Mouse (Mus musculus) forebrain, embryonic 10.5 days (tissue): ENCODE measurements around the gene Gtpbp4. TPM values are rescaled to one million over a fixed set of nuclear protein-coding genes. Genes with fewer than 3 reads are reported as not detected.
"Not testable (repeated sequence)": the region's sequence is repeated elsewhere in the genome, so short reads cannot be mapped to it uniquely, and the experiment has no call there.

Source experiments
- DNase-seq: peaks from one replicate; pipeline ENCODE4 v3.0.0-alpha.2; 2017; ENCODE audit warnings: low spot score; ENCODE audit errors: extremely low spot score
- H3K27ac ChIP-seq: fragments of 300-500 bp; sonication (generic); 2 replicates; pipeline ENCODE4 v1.5.1; 2016; ENCODE audit warnings: mild to moderate bottlenecking
- H3K27me3 ChIP-seq: fragments of 300-500 bp; sonication (generic); 2 replicates; pipeline ENCODE4 v1.6.1; 2016; ENCODE audit warnings: mild to moderate bottlenecking; ENCODE audit not compliant: poor library complexity, severe bottlenecking
- H3K36me3 ChIP-seq: fragments of 300-500 bp; sonication (generic); replicated peaks from 2 replicates; pipeline ENCODE4 v1.6.1; 2016; ENCODE audit warnings: mild to moderate bottlenecking, moderate library complexity
- H3K4me1 ChIP-seq: fragments of 300-500 bp; sonication (generic); 2 replicates; pipeline ENCODE4 v1.6.1; 2016
- H3K4me3 ChIP-seq: fragments of 300-500 bp; sonication (generic); 2 replicates; pipeline ENCODE4 v1.5.1; 2016; ENCODE audit warnings: mild to moderate bottlenecking, moderate library complexity
- H3K9me3 ChIP-seq: fragments of 300-500 bp; sonication (generic); 2 replicates; pipeline ENCODE4 v1.6.1; 2016; ENCODE audit warnings: mild to moderate bottlenecking, moderate library complexity
- WGBS: fragments of 180-500 bp; shearing (Covaris S2); methylation state at CpG from one replicate; pipeline ENCODE4 v1.1.7; 2016; 5-methylcytosine and 5-hydroxymethylcytosine counted together
- polyA plus RNA-seq: library from polyadenylated mRNA; unstranded; fragments of >200 nt; fragmentation: Nextera tagmentation; extraction: Ambion mirVana; gene quantifications from 2 replicates; pipeline ENCODE4 v1.2.1, GENCODE M21; 2016

Gene Gtpbp4
- polyA plus RNA-seq, 1 experiment from 2014 or later: 119 TPM

DNA sequence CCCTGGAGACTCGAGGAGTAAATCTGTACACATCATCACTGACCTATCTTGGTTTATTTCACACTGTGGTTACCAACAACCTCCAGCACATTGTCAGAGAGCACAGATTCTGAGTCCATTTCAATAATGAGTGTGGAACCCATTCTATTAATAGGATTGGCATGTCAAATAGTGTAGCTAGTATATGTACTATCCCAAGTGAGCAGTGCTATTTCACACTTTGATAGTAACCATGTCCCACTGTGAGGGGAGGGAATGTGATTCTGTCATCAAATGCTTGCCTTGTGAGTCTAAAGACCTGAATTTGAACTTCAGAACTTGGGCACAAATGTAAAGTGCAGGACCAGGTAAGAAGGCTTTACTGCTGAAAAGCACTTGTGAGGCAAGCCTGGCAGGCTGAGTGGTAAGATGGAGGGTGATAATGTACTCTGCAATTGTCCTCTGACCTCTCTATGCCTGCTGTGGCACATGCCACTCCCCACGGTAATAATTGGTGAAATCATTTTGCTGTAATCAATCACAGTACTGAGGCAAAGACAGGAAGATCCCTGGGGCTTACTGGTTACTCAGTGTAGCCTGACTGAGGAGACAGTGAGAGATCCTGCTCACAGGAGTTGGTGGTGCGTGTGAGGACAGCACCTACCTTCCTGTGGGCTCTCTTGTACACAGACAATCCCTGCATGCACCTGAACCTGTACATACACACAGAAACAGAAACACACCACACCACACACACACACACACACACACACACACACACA, 34.6 kb downstream of the Gtpbp4 start:
- not testable (repeated sequence) for H3K27ac ChIP-seq, H3K4me3 ChIP-seq, H3K9me3 ChIP-seq, DNase-seq, H3K4me1 ChIP-seq, H3K36me3 ChIP-seq, H3K27me3 ChIP-seq
- WGBS: 72% methylated on average over 3 of the region's 3 CpGs

GRCm38 (mm10) chr13:8959554-8959953, 36.3 kb downstream of the Gtpbp4 start:
- H3K4me3 ChIP-seq, H3K27ac ChIP-seq, H3K27me3 ChIP-seq, H3K36me3 ChIP-seq, H3K9me3 ChIP-seq, H3K4me1 ChIP-seq, DNase-seq: not testable (repeated sequence)
- WGBS: 97% methylated on average over 5 of the region's 6 CpGs

- WGBS: 80% methylated on average over 1 of the region's 5 CpGs
- not testable (repeated sequence) for H3K4me3 ChIP-seq, H3K36me3 ChIP-seq, H3K27ac ChIP-seq, H3K9me3 ChIP-seq, DNase-seq, H3K4me1 ChIP-seq, H3K27me3 ChIP-seq
These were observed 36.8 kb downstream of the Gtpbp4 start for GRCm38 (mm10) chr13:8959058-8959457.

DNA sequence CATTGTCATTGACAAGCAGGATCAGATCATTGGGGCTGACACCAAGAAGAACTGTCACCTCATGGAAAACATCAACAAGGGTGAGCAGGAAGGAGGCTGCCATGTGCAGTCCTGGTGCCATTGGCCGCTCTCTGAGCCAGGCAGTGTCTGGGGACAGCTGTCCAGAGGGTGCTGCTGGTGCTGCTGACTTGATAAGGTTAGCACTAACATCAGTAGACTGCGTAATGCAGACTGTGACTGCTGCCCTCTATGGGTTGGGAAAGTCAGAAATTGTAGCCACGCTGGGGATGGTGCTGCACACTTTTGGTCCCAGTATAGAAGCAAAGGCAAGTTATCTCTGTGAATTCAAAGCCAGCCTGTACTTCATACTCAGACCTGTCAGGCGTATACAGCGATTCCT, 39.0 kb downstream of the Gtpbp4 start:
- not testable (repeated sequence) for H3K36me3 ChIP-seq, H3K4me3 ChIP-seq, H3K9me3 ChIP-seq, H3K27ac ChIP-seq, H3K27me3 ChIP-seq, DNase-seq, H3K4me1 ChIP-seq
- no CpG with 5 or more reads among the region's 5 CpGs for WGBS

DNA sequence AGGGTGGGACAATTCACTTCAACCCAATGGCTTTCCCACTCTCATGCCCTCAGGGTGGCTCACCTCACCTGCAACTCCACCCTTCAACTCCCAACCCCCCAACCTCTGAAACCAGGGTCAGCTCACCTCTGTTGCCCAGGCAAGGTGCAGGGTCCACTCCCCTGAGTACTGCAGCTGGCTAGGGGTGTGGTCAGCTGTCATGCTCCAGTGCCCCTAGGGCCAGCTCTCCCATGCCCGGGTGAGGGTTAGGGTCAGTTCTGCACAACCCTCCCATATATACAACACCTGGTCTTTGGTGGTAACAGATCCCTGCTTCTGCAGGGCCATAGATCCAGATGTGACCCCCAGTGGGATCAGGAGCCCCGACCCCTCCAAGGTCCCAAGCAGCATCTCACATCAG, 40.8 kb downstream of the Gtpbp4 start:
- DNase-seq, H3K4me1 ChIP-seq, H3K36me3 ChIP-seq, H3K9me3 ChIP-seq, H3K27me3 ChIP-seq, H3K4me3 ChIP-seq, H3K27ac ChIP-seq: not testable (repeated sequence)
- WGBS: 81% methylated on average over 2 of the region's 2 CpGs

- not testable (repeated sequence) for H3K4me1 ChIP-seq, H3K27me3 ChIP-seq, H3K36me3 ChIP-seq, DNase-seq, H3K9me3 ChIP-seq, H3K4me3 ChIP-seq, H3K27ac ChIP-seq
These were observed 43.3 kb downstream of the Gtpbp4 start, which contains the start of gene Idi2 for GRCm38 (mm10) chr13:8952563-8952962. Gene Idi2, plus strand, starts transcription at chr13:8952863.

GRCm38 (mm10) chr13:8948131-8948530, 47.8 kb downstream of the Gtpbp4 start, which contains the start of gene Gm9745:
Gene Gm9745, minus strand, starts transcription at chr13:8948231.
- H3K4me1 ChIP-seq, H3K27ac ChIP-seq, DNase-seq, H3K36me3 ChIP-seq, H3K4me3 ChIP-seq, H3K9me3 ChIP-seq, H3K27me3 ChIP-seq: not testable (repeated sequence)

- not testable (repeated sequence) for H3K4me1 ChIP-seq, DNase-seq, H3K36me3 ChIP-seq, H3K4me3 ChIP-seq, H3K27me3 ChIP-seq, H3K9me3 ChIP-seq, H3K27ac ChIP-seq
- WGBS: no CpG with 5 or more reads among the region's 5 CpGs
These were observed 52.1 kb downstream of the Gtpbp4 start for GRCm38 (mm10) chr13:8943828-8944227.

GRCm38 (mm10) chr13:8941701-8942100, 54.2 kb downstream of the Gtpbp4 start:
- not testable (repeated sequence) for H3K4me3 ChIP-seq, H3K27ac ChIP-seq, H3K9me3 ChIP-seq, DNase-seq, H3K4me1 ChIP-seq, H3K36me3 ChIP-seq, H3K27me3 ChIP-seq
- 71% methylated on average over 1 of the region's 5 CpGs for WGBS

DNA sequence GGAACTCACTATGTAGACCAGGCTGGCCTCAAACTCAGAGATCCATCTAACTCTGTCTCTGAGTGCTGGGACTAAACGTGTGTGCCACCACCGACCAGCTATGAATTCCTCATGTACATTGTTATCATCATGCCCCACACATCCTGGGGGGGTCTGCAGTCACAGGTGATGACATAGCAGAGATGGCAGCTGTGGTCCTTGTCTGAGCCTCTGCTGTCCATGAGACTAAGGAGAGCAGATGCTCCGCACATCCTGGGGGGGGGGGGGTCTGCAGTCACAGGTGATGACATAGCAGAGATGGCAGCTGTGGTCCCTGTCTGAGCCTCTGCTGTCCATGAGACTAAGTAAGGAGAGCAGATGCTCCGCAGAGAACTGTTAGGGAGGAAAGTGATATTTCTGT, 54.8 kb downstream of the Gtpbp4 start:
- H3K27ac ChIP-seq, H3K4me1 ChIP-seq, H3K9me3 ChIP-seq, H3K4me3 ChIP-seq, H3K27me3 ChIP-seq, H3K36me3 ChIP-seq, DNase-seq: not testable (repeated sequence)
- WGBS: 88% methylated on average over 4 of the region's 4 CpGs

DNA sequence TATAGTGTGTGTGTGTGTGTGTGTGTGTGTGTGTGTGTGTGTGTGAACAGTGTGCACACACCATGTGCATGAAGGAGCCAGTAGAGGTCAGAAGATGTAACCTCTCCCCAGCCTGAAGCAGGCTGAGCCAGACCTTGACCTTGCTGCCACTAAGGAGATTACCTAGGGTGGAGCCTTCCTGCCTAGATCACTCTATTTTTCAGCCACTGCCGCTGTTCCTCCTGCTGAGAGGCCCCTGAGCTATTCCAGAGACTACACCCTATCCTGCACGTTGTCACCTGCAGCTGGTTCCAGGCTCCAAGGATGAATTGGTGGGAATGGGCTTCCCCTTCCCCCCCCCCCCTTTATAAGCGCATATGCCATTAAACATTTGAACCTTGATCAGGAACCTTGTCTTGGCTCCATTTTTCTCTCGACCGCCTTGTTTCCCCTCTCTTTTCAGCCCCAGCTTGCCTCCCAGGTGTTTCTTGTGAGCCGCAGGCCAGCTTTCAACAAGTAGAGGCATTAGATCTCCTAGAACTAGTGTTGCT, 58.2 kb downstream of the Gtpbp4 start:
- not testable (repeated sequence) for H3K27me3 ChIP-seq, H3K4me1 ChIP-seq, H3K36me3 ChIP-seq, H3K27ac ChIP-seq, DNase-seq, H3K9me3 ChIP-seq, H3K4me3 ChIP-seq
- WGBS: 84% methylated on average over 6 of the region's 6 CpGs

DNA sequence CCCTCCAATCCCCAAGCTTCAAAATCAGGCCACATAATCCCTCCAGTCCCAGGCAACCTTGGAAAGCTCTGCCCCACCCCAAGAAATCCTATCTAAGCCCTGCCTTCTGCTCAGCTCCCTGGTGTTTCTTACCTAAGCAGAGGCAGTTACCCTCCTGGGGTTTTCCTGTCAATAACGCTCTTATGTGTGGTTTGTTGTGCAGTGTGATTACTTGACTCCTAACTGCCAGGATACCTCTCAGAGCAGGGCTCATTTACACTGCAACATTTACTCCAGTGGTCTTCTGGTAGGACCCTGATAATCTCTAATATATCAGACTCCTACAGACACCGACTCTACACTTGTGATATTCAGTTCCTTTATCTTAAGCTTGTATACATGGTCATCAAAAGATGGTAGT, 62.4 kb downstream of the Gtpbp4 start:
- Histone ChIP-seq H3K36me3 (no peaks in the 10 kb centered on the region), H3K4me1 (no peaks in the 10 kb centered on the region), H3K27ac (no peak overlapping the region), H3K27me3 (no peaks in the 10 kb centered on the region), H3K4me3 (no peak overlapping the region), H3K9me3 (no peaks in the 10 kb centered on the region)
- no peak for DNase-seq
- WGBS: 71% methylated on average over 2 of the region's 2 CpGs
